Mouse (Mus musculus): ENCODE data around the gene Tbx2. TPM values are rescaled to one million over a fixed set of nuclear protein-coding genes. Genes with fewer than 3 reads are reported as not detected.

Gene Tbx2
- total and polyA plus RNA-seq, 2 experiments from 2014 or later, result 0.70 to 7.9 TPM

GRCm38 (mm10) chr11:85811676-85812075, 20.7 kb upstream of the Tbx2 start:
- no peak for DNase-seq (ENCODE audit: low spot score)
- H3K4me2 ChIP-seq (ENCODE audit: low read depth, low read length), result no peak overlapping the region
- no peak overlapping the region for H3K27ac ChIP-seq
- H3K9me3 ChIP-seq (ENCODE audit: low read length), result no peaks in the 10 kb centered on the region
- no peaks in the 10 kb centered on the region for H3K27me3 ChIP-seq (ENCODE audit: insufficient read depth, low read length)
- no peaks in the 10 kb centered on the region for H3K36me3 ChIP-seq (ENCODE audit: insufficient read depth, low read length)
- 87% methylated on average over 5 of the region's 5 CpGs for whole genome bisulfite sequencing
- ATAC-seq, result no peak
- no peak overlapping the region for H3K9ac ChIP-seq (replicated peaks; ENCODE audit: low read length)
- H3K4me3 ChIP-seq (ENCODE audit: low read length), result no peak overlapping the region
- no peaks in the 10 kb centered on the region for H3K4me1 ChIP-seq (ENCODE audit: insufficient read depth, low read length)
- TF ChIP-seq CTCF (IDR thresholded peaks at IDR 0.05; ENCODE audit: low read depth), result no peak

DNA sequence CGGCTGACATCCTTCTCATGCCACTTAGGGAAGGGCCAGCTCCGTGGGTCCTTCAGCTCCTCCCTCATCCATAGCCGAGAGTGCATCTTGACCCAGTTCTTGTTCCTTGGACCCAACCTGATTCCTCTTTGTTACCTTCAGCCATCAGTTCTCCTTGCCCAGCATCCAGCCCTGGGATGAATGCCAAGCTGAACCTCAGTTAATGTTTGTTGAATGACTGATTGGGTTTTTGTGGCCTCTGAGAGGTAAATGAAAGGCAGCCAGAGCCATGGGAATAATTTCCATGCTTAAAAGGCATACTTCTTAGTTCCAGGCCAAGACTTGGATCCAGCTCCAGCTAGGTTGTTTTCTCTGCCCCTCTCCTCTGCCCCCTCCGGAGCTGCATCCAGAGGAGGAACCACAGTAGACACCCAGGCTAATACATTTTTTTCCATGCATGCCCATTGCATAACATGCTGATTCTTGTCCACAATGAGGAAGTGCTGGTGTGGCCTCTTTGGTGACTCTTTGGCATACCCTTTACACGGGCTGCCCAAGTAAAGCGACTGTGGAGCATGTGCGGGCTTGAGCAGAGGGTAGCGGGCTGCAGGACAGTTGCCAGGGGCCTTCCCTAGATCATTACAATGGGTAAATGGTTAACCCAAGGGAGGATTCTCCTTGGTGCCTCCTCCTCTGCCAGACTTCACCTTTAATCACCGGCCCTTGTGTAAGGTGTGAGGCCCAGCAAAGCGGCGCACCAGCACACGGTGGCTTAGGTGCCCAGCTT, 20.0 kb upstream of the Tbx2 start:
- no peaks in the 10 kb centered on the region for H3K4me1 ChIP-seq (ENCODE audit: insufficient read depth, low read length)
- no peaks in the 10 kb centered on the region for H3K9me3 ChIP-seq (ENCODE audit: low read length)
- WGBS, result 74% methylated on average over 12 of the region's 12 CpGs
- no peak overlapping the region for H3K4me3 ChIP-seq (ENCODE audit: low read length)
- ATAC-seq (no peak), DNase-seq (ENCODE audit: low spot score) (peak; percentile 9)
- no peak overlapping the region for H3K27ac ChIP-seq
- H3K36me3 ChIP-seq (ENCODE audit: insufficient read depth, low read length), result no peaks in the 10 kb centered on the region
- no peak overlapping the region for H3K4me2 ChIP-seq (ENCODE audit: low read depth, low read length)
- no peaks in the 10 kb centered on the region for H3K27me3 ChIP-seq (ENCODE audit: insufficient read depth, low read length)
- no peak overlapping the region for H3K9ac ChIP-seq (replicated peaks; ENCODE audit: low read length)
- no peak for TF ChIP-seq CTCF (IDR thresholded peaks at IDR 0.05; ENCODE audit: low read depth)

GRCm38 (mm10) chr11:85814678-85815077, 17.7 kb upstream of the Tbx2 start:
- DNase-seq (ENCODE audit: low spot score) (no peak), ATAC-seq (no peak)
- no peak for TF ChIP-seq CTCF (IDR thresholded peaks at IDR 0.05; ENCODE audit: low read depth)
- H3K9ac ChIP-seq (replicated peaks; ENCODE audit: low read length), result no peak overlapping the region
- no peaks in the 10 kb centered on the region for H3K36me3 ChIP-seq (ENCODE audit: insufficient read depth, low read length)
- H3K4me3 ChIP-seq (ENCODE audit: low read length), result no peak overlapping the region
- 47% methylated on average over 4 of the region's 4 CpGs for WGBS
- H3K27ac ChIP-seq, result no peak overlapping the region
- H3K27me3 ChIP-seq (ENCODE audit: insufficient read depth, low read length), result no peaks in the 10 kb centered on the region
- H3K4me1 ChIP-seq (ENCODE audit: insufficient read depth, low read length), result no peaks in the 10 kb centered on the region
- H3K9me3 ChIP-seq (ENCODE audit: low read length), result no peaks in the 10 kb centered on the region
- H3K4me2 ChIP-seq (ENCODE audit: low read depth, low read length), result no peak overlapping the region

- no peak overlapping the region for H3K9ac ChIP-seq (replicated peaks; ENCODE audit: low read length)
- WGBS, result 79% methylated on average over 5 of the region's 5 CpGs
Measured at GRCm38 (mm10) chr11:85816471-85816870, 15.9 kb upstream of the Tbx2 start.

DNA sequence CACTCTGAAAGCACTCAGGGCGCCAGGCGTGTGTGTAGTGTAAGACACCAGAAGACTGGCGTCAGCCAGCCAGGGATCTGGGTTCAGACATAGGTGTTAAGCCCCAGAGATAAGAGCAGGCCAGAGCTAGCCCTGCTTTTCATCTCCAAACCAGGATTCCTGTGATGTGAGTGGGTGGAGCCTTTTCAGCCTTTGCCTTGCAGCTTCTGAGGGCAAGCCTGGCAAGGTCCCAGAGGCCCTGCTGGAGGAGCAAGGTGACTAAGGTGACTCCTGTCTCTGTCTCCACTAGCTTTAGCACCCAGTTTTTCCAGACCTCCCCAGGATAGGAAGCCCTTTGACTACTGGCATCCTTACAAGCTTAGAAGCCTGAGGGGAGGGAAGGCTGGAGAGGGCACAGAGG, 13.9 kb upstream of the Tbx2 start:
- H3K27ac ChIP-seq, result no peak overlapping the region
- no peaks in the 10 kb centered on the region for H3K36me3 ChIP-seq (ENCODE audit: insufficient read depth, low read length)
- TF ChIP-seq CTCF (IDR thresholded peaks at IDR 0.05; ENCODE audit: low read depth), result no peak
- no peak for ATAC-seq
- no peaks in the 10 kb centered on the region for H3K9me3 ChIP-seq (ENCODE audit: low read length)
- no peak for DNase-seq (ENCODE audit: low spot score)
- no peaks in the 10 kb centered on the region for H3K4me1 ChIP-seq (ENCODE audit: insufficient read depth, low read length)
- H3K4me2 ChIP-seq (ENCODE audit: low read depth, low read length), result no peak overlapping the region
- H3K9ac ChIP-seq (replicated peaks; ENCODE audit: low read length), result no peak overlapping the region
- 80% methylated on average over 3 of the region's 3 CpGs for WGBS
- no peak overlapping the region for H3K4me3 ChIP-seq (ENCODE audit: low read length)
- H3K27me3 ChIP-seq (ENCODE audit: insufficient read depth, low read length), result no peaks in the 10 kb centered on the region

More at GRCm38 (mm10) chr11:85816471-85816870, 15.9 kb upstream of the Tbx2 start:
- Histone ChIP-seq H3K27ac (no peak overlapping the region), H3K4me2 (ENCODE audit: low read depth, low read length) (no peak overlapping the region), H3K36me3 (ENCODE audit: insufficient read depth, low read length) (no peaks in the 10 kb centered on the region), H3K9me3 (ENCODE audit: low read length) (no peaks in the 10 kb centered on the region), H3K27me3 (ENCODE audit: insufficient read depth, low read length) (no peaks in the 10 kb centered on the region), H3K4me1 (ENCODE audit: insufficient read depth, low read length) (no peaks in the 10 kb centered on the region), H3K4me3 (ENCODE audit: low read length) (no peak overlapping the region)
- ATAC-seq (no peak), DNase-seq (ENCODE audit: low spot score) (no peak)
- no peak for TF ChIP-seq CTCF (IDR thresholded peaks at IDR 0.05; ENCODE audit: low read depth)

DNA sequence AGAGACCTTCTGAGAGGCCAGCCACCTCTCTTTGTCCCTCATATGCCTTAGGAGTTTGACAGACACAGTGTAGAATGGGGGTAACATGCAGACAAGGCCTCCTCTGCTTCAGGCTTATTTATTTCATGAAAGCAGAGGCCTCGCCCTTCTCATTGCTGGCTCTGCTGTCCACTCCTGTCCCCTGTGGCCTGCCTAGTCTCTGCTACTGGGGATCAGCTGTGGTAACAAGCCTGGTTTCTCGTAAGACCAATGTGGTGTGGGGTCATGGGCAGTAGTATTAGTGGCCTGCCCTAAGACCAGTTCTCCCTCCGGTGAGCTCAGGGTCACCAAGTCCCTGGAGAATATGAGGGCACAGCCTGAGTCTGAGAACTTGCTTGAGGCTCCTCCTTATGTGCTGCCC, 11.4 kb upstream of the Tbx2 start:
- 88% methylated on average over 3 of the region's 3 CpGs for WGBS
- DNase-seq (ENCODE audit: low spot score), result no peak
- H3K27me3 ChIP-seq (ENCODE audit: insufficient read depth, low read length), result peaks cover 5% of the 10 kb centered on the region; the same call in 1 of the 2 replicates
- H3K36me3 ChIP-seq (ENCODE audit: insufficient read depth, low read length), result no peaks in the 10 kb centered on the region
- no peaks in the 10 kb centered on the region for H3K4me1 ChIP-seq (ENCODE audit: insufficient read depth, low read length)
- no peak for TF ChIP-seq CTCF (IDR thresholded peaks at IDR 0.05; ENCODE audit: low read depth)
- no peak overlapping the region for H3K4me2 ChIP-seq (ENCODE audit: low read depth, low read length)
- no peak for ATAC-seq
- no peaks in the 10 kb centered on the region for H3K9me3 ChIP-seq (ENCODE audit: low read length)
- H3K4me3 ChIP-seq (ENCODE audit: low read length), result no peak overlapping the region
- H3K9ac ChIP-seq (replicated peaks; ENCODE audit: low read length), result no peak overlapping the region
- H3K27ac ChIP-seq, result no peak overlapping the region

DNA sequence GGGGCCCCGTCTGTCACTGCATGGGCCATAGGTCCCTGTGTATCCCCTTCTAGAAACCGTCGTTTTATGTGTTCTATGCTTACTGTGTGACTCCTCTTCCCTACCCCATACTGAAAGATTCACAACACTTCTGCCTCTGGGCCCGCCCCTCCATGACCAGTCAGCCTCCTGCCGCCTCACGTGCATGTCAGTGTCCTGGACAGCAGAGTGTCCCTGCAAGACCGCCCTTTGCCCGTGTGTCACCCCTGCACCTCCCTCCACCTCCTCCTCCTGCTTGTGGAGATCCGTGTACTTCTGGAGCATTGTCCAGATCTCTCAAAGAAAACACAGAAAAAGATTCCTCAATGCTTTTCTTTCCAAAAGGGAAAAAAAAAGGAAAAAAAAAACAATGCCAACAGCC, 10.7 kb upstream of the Tbx2 start:
- DNase-seq (ENCODE audit: low spot score) (no peak), ATAC-seq (no peak)
- Histone ChIP-seq H3K4me2 (ENCODE audit: low read depth, low read length) (no peak overlapping the region), H3K4me1 (ENCODE audit: insufficient read depth, low read length) (no peaks in the 10 kb centered on the region), H3K36me3 (ENCODE audit: insufficient read depth, low read length) (no peaks in the 10 kb centered on the region), H3K27me3 (ENCODE audit: insufficient read depth, low read length) (peaks cover 12% of the 10 kb centered on the region), H3K27ac (no peak overlapping the region), H3K9ac (replicated peaks; ENCODE audit: low read length) (no peak overlapping the region), H3K4me3 (ENCODE audit: low read length) (no peak overlapping the region), H3K9me3 (ENCODE audit: low read length) (no peaks in the 10 kb centered on the region)
- 77% methylated on average over 9 of the region's 9 CpGs for WGBS
- no peak for TF ChIP-seq CTCF (IDR thresholded peaks at IDR 0.05; ENCODE audit: low read depth)
